Mouse (Mus musculus) kidney, postnatal 4 days (tissue): ENCODE results near the gene Cfap57.

Experiments used
- DNase-seq, 2 experiments: peaks; one replicate each; pipeline ENCODE4 v3.0.0; 2021; ENCODE audit warnings: mixed read lengths in 2 of 2

The Cfap57 gene

DNA sequence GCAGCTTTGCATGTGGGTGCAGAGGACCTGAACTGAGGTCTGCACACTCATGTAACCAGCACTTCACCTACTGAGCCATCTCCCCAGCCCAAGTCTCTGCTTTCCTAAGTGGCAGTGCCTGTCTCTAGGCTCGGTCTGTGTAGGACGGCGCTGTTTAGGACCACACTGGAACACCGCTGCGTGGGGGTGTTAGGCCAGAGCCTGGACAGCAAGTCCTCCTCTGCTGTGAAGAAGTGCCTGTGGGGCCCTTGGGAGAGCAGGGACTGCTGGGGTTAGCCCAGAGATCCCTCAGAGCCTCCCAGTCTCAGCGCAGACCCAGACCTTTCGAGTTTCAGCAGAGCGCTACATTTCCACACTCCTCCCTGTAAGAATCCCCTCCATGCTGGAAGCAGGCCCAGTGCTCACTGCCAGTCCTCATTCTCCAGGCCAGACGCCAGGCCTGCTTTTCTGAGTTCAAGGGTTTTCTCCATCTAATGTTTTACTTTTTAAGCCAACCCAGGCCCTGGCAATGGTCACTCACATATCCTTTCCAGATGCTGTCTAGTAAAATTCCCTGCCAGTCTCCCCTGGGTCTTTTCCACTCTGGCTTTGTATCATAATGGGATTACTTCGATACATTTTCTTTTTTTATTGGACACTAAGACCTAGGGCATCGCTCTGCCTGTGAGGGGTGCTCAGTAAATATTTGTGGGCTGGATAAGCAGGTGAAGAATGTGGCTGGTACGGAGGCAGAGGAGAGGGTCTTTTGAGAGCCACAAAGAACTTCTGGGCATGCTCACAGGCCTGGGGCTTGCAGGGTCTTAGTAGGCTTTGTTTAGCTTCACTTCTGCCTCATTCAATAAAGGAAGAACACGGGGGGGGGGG, 56.3 kb downstream of the Cfap57 start:
- no peak for DNase-seq

DNA sequence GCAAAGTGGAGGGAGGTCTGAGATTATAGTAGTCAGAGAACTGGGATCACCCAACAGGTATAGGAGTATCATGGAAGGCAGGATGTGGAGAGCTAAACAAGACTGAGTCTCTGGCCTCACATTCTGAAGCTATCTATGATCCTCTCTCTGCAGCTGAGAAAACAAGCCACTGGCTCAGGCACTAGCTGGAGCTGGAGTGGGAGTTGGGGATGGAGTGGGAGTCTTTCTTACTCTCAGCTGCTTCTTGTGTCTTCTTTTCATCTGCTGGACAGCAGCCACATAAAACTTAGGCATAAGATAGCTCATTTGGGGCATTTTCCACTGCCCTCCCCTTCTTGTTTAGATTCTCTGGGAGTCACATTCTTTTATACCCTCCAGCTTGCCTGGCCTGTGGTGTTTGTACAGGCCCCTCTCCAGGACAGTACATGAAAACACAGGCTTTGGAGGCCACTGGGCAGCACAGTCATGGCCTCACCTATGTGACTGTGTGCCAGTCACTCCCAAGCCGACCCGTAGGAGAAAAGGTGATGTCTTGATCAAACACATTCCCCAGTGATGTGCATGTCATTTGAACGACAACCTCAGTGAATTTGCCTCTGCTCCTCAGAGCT, 67.4 kb downstream of the Cfap57 start:
- DNase-seq: peak; percentile 28 to 56

- peak; percentile 29 to 40 for DNase-seq
These were observed 72.5 kb downstream of the Cfap57 start for GRCm38 (mm10) chr4:118548130-118548480.

DNA sequence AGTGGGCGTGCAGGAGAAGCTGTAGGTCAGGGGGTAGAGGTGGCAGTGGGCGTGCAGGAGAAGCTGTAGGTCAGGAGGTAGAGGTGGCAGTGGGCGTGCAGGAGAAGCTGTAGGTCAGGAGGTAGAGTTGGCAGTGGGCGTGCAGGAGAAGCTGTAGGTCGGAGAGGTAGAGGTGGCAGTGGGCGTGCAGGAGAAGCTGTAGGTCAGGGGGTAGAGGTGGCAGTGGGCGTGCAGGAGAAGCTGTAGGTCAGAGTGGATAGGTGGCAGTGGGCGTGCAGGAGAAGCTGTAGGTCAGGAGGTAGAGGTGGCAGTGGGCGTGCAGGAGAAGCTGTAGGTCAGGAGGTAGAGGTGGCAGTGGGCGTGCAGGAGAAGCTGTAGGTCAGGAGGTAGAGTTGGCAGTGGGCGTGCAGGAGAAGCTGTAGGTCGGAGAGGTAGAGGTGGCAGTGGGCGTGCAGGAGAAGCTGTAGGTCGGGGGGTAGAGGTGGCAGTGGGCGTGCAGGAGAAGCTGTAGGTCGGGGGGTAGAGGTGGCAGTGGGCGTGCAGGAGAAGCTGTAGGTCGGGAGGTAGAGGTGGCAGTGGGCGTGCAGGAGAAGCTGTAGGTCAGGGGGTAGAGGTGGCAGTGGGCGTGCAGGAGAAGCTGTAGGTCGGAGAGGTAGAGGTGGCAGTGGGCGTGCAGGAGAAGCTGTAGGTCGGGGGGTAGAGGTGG, 73.0 kb downstream of the Cfap57 start:
- peak; percentile 53 to 58 for DNase-seq

DNA sequence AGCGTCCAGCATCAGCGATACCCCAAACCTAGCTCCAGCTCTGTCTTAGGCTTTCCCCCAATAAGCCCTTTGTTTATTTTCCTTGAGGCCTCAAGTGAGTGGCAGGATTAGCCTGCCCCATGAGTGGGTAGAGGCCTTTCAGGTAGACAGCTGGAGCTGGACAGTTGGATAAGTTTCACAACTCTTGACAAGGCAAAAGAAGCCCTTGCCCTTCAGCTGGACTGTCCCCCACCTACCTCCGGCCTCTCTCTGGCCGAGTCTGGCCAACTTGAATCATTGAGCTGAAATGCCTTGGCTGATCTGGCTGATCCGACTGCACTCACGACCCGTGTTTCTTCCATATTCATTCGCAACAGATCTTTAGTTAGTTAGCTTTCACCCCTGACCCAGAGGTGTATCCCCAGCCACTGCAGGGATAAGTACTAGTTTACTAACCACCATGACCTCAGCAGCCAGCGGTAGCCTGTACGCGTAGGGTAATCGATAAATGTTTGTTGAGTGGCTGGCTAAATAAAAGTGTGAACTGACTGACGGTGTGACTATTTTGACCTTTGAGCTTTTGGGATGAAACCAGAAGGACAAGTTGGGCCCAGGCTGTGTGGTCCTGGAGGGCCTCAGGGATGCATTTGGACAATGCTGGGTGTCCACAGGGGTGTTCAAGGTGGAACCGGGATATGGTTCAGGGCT, 76.0 kb downstream of the Cfap57 start:
- no peak for DNase-seq

- peak; percentile 83 to 90 for DNase-seq
These were observed 76.9 kb downstream of the Cfap57 start, which contains the start of gene Tmem125 for GRCm38 (mm10) chr4:118543592-118544260. TSS of gene Tmem125 (minus strand) at chr4:118544044.

- DNase-seq: peak; percentile 34 to 69
These were observed 77.4 kb downstream of the Cfap57 start for GRCm38 (mm10) chr4:118543158-118543530.

- no peak for DNase-seq
These were observed 77.9 kb downstream of the Cfap57 start for GRCm38 (mm10) chr4:118542510-118543157.

- no peak for DNase-seq
These were observed 80.7 kb downstream of the Cfap57 start for GRCm38 (mm10) chr4:118539904-118540303.

DNA sequence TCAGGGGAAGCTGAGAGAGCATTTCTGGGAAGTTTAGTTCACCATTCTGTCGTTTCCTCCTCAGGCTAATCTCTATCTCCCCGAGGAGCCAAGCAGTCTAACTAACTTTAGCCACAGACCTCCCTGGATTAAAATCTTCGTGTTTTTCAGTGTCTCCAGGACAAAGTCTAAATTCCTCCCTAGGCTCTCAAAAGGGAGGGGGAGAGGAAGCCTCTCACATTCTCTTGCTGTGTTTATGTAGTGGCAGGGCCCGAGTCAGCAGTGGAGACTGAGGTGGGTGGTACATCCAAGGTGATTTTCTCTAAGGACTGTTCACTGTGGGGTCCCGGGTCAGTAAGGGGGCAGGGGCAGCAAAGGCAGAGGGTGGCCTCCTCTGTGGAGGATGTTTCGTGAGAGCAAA, 82.8 kb downstream of the Cfap57 start:
- DNase-seq: no peak

DNA sequence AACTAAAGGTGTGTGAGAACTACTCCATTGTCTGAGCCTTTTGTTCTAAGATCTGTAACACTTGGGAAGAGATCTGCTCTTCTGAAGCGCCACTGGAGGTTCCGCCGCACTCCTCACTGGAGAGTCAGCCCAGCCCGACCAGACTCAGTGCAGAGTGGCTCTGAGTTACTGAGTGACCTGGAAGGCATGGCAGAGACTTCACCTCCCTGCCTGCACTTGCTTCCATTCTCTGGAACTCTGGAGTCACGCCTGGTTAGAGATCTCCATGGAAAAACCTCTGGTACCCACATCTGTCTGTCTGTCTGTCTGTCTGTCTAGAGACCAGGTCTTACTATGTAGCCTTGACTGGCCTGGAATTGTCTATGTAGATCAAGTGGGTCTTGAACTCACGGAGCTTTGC, 85.0 kb downstream of the Cfap57 start:
- peak in 1 of 2 experiments; percentile 52 for DNase-seq

DNA sequence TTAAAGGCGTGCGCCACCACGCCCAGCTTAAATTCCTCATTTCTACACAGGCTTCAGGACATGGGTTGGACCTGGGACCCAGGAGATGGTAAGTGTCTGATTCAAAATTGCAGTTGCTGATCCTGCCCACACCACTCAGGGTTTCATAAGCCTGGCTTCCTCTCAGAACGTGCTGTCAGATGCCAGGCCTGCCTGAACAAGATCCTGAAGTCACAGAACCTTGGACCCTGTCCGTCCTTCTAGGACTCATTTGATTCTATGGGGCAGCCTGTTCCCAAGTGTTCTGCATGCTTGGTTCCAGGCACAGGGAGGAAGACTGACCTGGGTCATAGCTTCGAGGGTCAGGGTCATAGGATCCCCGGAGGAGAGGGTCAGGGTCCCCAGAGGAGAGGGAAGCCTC, 87.0 kb downstream of the Cfap57 start:
- peak in 1 of 2 experiments; percentile 37 for DNase-seq

DNA sequence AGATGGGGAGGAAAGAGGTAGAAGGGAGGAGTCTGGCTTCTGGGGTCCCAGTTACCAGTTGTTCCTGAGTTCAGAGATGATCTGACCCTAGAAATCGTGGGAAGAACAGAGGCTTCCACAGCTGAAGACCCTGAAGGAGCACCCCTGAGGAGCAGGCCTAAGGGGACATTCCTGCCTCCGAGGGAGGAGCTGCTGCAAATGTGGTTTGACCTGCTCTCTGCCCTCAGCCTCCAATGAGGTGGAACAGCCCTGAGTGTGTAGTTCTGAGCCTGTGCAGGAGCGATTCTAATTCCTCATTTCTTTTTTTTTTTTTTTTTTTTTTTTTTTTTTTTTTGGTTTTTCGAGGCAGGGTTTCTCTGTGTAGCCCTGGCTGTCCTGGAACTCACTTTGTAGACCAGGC, 87.4 kb downstream of the Cfap57 start:
- peak; percentile 47 to 69 for DNase-seq

DNA sequence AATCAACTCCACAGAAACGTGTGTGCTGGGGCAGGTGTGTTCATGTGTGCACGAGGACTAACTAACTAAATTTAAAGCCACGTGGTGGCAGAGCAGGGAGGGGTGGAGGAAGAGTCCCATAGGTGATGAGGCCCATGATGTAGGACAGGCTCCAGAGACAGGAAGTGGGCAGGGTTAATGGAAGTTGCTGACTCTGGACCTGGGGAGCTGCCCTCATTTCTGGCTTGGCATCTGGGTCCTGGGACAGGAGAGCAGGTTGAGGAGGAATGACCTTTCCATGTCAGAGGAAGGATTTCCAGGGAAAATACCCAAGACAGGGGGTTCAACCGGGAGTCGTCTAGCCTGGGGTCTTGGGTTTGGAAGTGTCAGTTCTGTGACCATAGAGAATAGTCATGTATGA, 87.9 kb downstream of the Cfap57 start:
- no peak for DNase-seq

- peak; percentile 53 to 62 for DNase-seq
These were observed 92.9 kb downstream of the Cfap57 start for GRCm38 (mm10) chr4:118527720-118528119.

- DNase-seq: no peak
These were observed 93.3 kb downstream of the Cfap57 start for GRCm38 (mm10) chr4:118527335-118527681.

DNA sequence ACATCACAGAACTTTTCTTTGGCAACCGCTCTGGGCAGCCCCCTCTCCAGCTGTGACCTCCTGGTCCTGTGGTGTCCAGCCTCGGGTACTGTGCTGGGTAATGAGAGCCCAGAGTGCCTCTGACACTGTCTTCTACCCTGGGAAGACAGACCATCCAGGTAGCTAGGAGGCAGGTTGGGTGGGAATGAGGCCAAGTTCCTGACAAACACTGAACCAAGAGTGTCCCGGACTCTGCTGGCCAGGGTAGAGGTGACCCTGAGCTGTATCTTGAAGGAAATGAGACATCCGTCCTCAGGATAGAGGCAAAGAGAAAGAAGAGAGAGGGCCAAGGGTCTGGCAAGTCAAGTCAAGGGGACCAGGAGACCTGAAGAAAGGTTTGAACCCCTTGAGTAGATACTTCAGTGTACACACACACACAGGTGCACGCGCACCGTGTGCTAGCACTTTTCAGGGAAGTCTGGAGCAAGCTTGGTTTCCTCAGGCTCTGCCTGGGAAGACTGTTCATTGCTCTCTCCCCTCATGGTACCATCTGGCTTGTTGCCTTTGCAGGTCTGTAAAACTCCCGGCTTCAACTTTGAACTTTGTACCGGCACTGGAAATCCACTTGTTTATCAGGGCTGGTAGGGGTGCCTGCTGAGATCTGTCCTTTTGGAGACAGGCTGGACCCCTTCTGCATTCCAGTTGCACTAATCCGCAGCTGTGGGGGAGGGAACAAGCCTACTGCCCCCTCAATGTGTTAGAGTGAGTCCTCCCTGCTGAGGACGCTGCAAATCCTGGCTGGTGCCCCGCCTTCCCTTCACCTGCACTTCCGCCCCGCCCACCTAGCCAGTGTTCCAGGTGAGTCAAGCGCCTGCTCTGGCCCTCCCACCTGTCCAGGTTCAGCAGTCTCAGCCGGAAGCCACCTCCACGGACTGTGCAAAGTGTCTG, 93.9 kb downstream of the Cfap57 start, which contains the start of gene 2610528J11Rik:
Gene 2610528J11Rik, plus strand, starts transcription at position 592 of the 927 bp plus-strand sequence.
- DNase-seq: peak; percentile 78 to 88

- no peak for DNase-seq
These were observed 94.8 kb downstream of the Cfap57 start for GRCm38 (mm10) chr4:118525779-118526178.

DNA sequence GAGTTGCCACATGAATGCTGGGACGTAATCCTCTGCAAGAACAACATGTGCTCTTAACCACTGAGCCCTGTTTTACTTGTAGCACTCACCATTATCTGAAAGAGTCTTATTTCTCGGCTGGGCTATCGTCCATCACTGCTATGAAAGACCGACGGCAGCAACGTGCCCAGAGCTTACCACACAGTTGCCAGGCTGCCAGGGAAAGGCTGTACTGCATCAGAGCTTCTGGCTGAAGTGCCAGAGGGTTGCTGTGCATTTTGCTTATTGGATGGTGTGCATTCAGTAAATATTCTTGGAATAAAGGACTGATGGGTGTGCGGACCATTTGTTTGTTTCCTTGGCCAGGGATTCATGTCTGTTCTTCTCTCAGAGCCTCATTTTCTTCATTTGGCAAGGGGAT, 96.6 kb downstream of the Cfap57 start:
- DNase-seq: no peak

DNA sequence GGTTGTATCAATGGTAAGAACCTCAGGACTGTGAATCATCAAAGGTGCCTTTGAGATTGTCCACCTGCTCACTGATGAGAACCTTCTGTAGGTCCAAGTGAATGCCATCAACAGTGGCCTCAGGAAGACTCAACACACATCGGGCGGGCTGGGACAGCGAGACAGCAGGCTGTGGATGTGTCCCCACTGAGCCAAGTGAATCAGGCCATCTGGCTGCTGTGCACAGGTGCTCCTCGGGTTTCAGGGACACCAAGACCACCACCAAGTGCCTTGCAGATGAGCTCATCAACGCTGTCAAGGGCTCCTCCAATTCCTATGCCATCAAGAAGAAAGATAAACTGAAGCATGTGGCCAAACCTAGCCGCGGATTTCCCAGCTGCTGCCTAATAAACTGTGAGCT, 98.3 kb downstream of the Cfap57 start:
- DNase-seq: no peak

DNA sequence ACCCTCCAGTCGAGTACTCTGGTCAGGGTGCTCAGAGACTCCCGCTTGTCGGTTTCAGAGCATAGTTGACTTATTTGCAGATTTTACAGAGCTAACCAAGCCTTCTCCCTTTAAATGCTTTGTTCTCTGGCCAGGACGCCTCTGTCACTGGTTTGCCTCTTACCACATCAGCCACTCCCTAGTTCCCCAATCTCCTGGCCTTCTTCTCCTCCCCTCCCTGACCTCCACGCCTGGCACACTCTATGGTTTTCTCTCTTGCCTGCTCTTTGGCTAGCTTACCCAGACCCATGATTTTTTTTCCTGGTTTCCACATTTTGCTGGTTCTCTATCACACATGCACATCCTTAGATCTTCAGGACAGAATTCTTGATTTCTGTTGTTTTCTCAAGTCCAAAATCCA, 102.4 kb downstream of the Cfap57 start:
- DNase-seq: no peak
